Mouse (Mus musculus) hindbrain, embryonic 10.5 days (tissue): Measurements from ENCODE around the gene Cldn4. TPM values are rescaled to one million over a fixed set of nuclear protein-coding genes. Genes with fewer than 3 reads are reported as not detected.
"Not testable (repeated sequence)": the region's sequence is repeated elsewhere in the genome, so short reads cannot be mapped to it uniquely, and the experiment has no call there.

Experiments used
- DNase-seq: peaks from one replicate; pipeline ENCODE4 v3.0.0-alpha.2; 2017; ENCODE audit warnings: low spot score
- H3K27ac ChIP-seq: fragments of 300-500 bp; sonication (generic); 2 replicates; pipeline ENCODE4 v1.5.1; 2016; ENCODE audit warnings: mild to moderate bottlenecking, moderate library complexity
- H3K27me3 ChIP-seq: fragments of 300-500 bp; sonication (generic); 2 replicates; pipeline ENCODE4 v1.6.1; 2016; ENCODE audit warnings: mild to moderate bottlenecking; ENCODE audit not compliant: poor library complexity, insufficient read depth, severe bottlenecking
- H3K36me3 ChIP-seq: fragments of 300-500 bp; sonication (generic); 2 replicates; pipeline ENCODE4 v1.6.1; 2016; ENCODE audit warnings: mild to moderate bottlenecking, moderate library complexity
- H3K4me1 ChIP-seq: fragments of 300-500 bp; sonication (generic); replicated peaks from 2 replicates; pipeline ENCODE4 v1.6.1; 2016; ENCODE audit warnings: mild to moderate bottlenecking
- H3K4me3 ChIP-seq: fragments of 300-500 bp; sonication (generic); 2 replicates; pipeline ENCODE4 v1.5.1; 2016; ENCODE audit warnings: mild to moderate bottlenecking, moderate library complexity
- H3K9me3 ChIP-seq: fragments of 300-500 bp; sonication (generic); 2 replicates; pipeline ENCODE4 v1.6.1; 2016; ENCODE audit warnings: mild to moderate bottlenecking, moderate library complexity
- WGBS: fragments of 180-500 bp; shearing (Covaris S2); methylation state at CpG from one replicate; pipeline ENCODE4 v1.1.7; 2016; 5-methylcytosine and 5-hydroxymethylcytosine counted together
- polyA plus RNA-seq: library from polyadenylated mRNA; unstranded; fragments of >200 nt; fragmentation: Nextera tagmentation; extraction: Ambion mirVana; gene quantifications from 2 replicates; pipeline ENCODE4 v1.2.1, GENCODE M21; 2016

Cldn4 gene
- polyA plus RNA-seq, 1 experiment from 2014 or later = 11.0 TPM

- H3K36me3 ChIP-seq = peaks cover 11% of the 10 kb centered on the region
- DNase-seq = no peak
- no peaks in the 10 kb centered on the region for H3K9me3 ChIP-seq
- H3K27me3 ChIP-seq = no peaks in the 10 kb centered on the region
- peaks cover 13% of the 10 kb centered on the region for H3K4me1 ChIP-seq
- 88% methylated on average over 6 of the region's 6 CpGs for WGBS
- H3K27ac ChIP-seq = no peak overlapping the region
- no peak overlapping the region for H3K4me3 ChIP-seq
Measured at GRCm38 (mm10) chr5:134936626-134937185, 10.0 kb downstream of the Cldn4 start.

GRCm38 (mm10) chr5:134936051-134936450, 10.7 kb downstream of the Cldn4 start:
- WGBS = 93% methylated on average over 6 of the region's 6 CpGs
- Histone ChIP-seq H3K4me3 (no peak overlapping the region), H3K9me3 (no peaks in the 10 kb centered on the region)

GRCm38 (mm10) chr5:134934666-134935065, 12.1 kb downstream of the Cldn4 start:
- H3K9me3 ChIP-seq = no peaks in the 10 kb centered on the region
- H3K27me3 ChIP-seq = no peaks in the 10 kb centered on the region
- WGBS = 90% methylated on average over 3 of the region's 3 CpGs
- no peak overlapping the region for H3K27ac ChIP-seq
- H3K4me3 ChIP-seq = no peak overlapping the region
- peaks cover 13% of the 10 kb centered on the region for H3K4me1 ChIP-seq
- H3K36me3 ChIP-seq = peaks cover 11% of the 10 kb centered on the region
- no peak for DNase-seq

More at GRCm38 (mm10) chr5:134936051-134936450, 10.7 kb downstream of the Cldn4 start:
- peaks cover 11% of the 10 kb centered on the region for H3K36me3 ChIP-seq
- peaks cover 13% of the 10 kb centered on the region for H3K4me1 ChIP-seq
- no peak overlapping the region for H3K27ac ChIP-seq
- H3K27me3 ChIP-seq = no peaks in the 10 kb centered on the region
- DNase-seq = no peak

GRCm38 (mm10) chr5:134933686-134934085, 13.0 kb downstream of the Cldn4 start:
- H3K36me3 ChIP-seq = peaks cover 11% of the 10 kb centered on the region
- WGBS = 90% methylated on average over 5 of the region's 5 CpGs
- not testable (repeated sequence) for DNase-seq, H3K27ac ChIP-seq, H3K4me3 ChIP-seq, H3K27me3 ChIP-seq, H3K9me3 ChIP-seq
- H3K4me1 ChIP-seq = peaks cover 13% of the 10 kb centered on the region

- DNase-seq = no peak
- no peak overlapping the region for H3K4me3 ChIP-seq
Measured at GRCm38 (mm10) chr5:134933281-134933680, 13.5 kb downstream of the Cldn4 start.

GRCm38 (mm10) chr5:134932903-134933276, 13.8 kb downstream of the Cldn4 start:
- H3K4me1 ChIP-seq = peaks cover 13% of the 10 kb centered on the region
- peak overlapping the region; percentile 75 for H3K4me3 ChIP-seq
- H3K36me3 ChIP-seq = peaks cover 11% of the 10 kb centered on the region
- peak; percentile 69 for DNase-seq
- peak overlapping the region; percentile 91; the same call in 1 of the 2 replicates for H3K27ac ChIP-seq
- WGBS = 50% methylated on average over 9 of the region's 9 CpGs
- no peaks in the 10 kb centered on the region for H3K9me3 ChIP-seq
- no peaks in the 10 kb centered on the region for H3K27me3 ChIP-seq

More at GRCm38 (mm10) chr5:134933281-134933680, 13.5 kb downstream of the Cldn4 start:
- 94% methylated on average over 8 of the region's 8 CpGs for WGBS
- H3K27ac ChIP-seq = no peak overlapping the region
- H3K36me3 ChIP-seq = peaks cover 11% of the 10 kb centered on the region
- peaks cover 13% of the 10 kb centered on the region for H3K4me1 ChIP-seq
- H3K27me3 ChIP-seq = no peaks in the 10 kb centered on the region
- H3K9me3 ChIP-seq = no peaks in the 10 kb centered on the region

- DNase-seq = peak; percentile 91
- Histone ChIP-seq H3K4me3 (peak within 1 kb of the TSS; percentile 75), H3K27me3 (no peaks in the 10 kb centered on the region), H3K9me3 (no peaks in the 10 kb centered on the region), H3K27ac (peak within 1 kb of the TSS; percentile 91), H3K36me3 (peaks cover 11% of the 10 kb centered on the region), H3K4me1 (peaks cover 13% of the 10 kb centered on the region)
- under 1% methylated on average over 41 of the region's 41 CpGs for WGBS
Measured at GRCm38 (mm10) chr5:134932179-134932902, 14.4 kb downstream of the Cldn4 start, which contains the start of gene Mettl27. Gene Mettl27 (plus strand): TSS chr5:134932368.

- DNase-seq = no peak
- Histone ChIP-seq H3K27me3 (no peaks in the 10 kb centered on the region), H3K9me3 (no peaks in the 10 kb centered on the region), H3K4me3 (no peak overlapping the region), H3K4me1 (peaks cover 13% of the 10 kb centered on the region), H3K27ac (no peak overlapping the region), H3K36me3 (peaks cover 11% of the 10 kb centered on the region)
- WGBS = 91% methylated on average over 2 of the region's 2 CpGs
Measured at GRCm38 (mm10) chr5:134929988-134930387, 16.7 kb downstream of the Cldn4 start.

- no peaks in the 10 kb centered on the region for H3K9me3 ChIP-seq
- no peak overlapping the region for H3K4me3 ChIP-seq
- DNase-seq = no peak
- no peak overlapping the region for H3K27ac ChIP-seq
- no peaks in the 10 kb centered on the region for H3K36me3 ChIP-seq
- WGBS = 76% methylated on average over 4 of the region's 4 CpGs
- no peaks in the 10 kb centered on the region; the same call in 1 of the 2 replicates for H3K4me1 ChIP-seq
- H3K27me3 ChIP-seq = no peaks in the 10 kb centered on the region
Measured at GRCm38 (mm10) chr5:134926726-134927125, 20.0 kb downstream of the Cldn4 start.

GRCm38 (mm10) chr5:134923141-134923540, 23.6 kb downstream of the Cldn4 start:
- WGBS = 70% methylated on average over 6 of the region's 6 CpGs
- Histone ChIP-seq H3K4me1 (no peaks in the 10 kb centered on the region), H3K4me3 (no peak overlapping the region), H3K27ac (no peak overlapping the region), H3K27me3 (no peaks in the 10 kb centered on the region), H3K9me3 (no peaks in the 10 kb centered on the region), H3K36me3 (no peaks in the 10 kb centered on the region)
- DNase-seq = no peak

GRCm38 (mm10) chr5:134921106-134921505, 25.6 kb downstream of the Cldn4 start:
- Histone ChIP-seq H3K4me3 (no peak overlapping the region), H3K27ac (no peak overlapping the region), H3K36me3 (no peaks in the 10 kb centered on the region), H3K4me1 (no peaks in the 10 kb centered on the region), H3K9me3 (peaks cover 4% of the 10 kb centered on the region; the same call in 1 of the 2 replicates), H3K27me3 (no peaks in the 10 kb centered on the region)
- DNase-seq = no peak
- 91% methylated on average over 8 of the region's 8 CpGs for WGBS

GRCm38 (mm10) chr5:134920106-134920687, 26.5 kb downstream of the Cldn4 start:
- no peaks in the 10 kb centered on the region for H3K36me3 ChIP-seq
- no peaks in the 10 kb centered on the region for H3K4me1 ChIP-seq
- no peak for DNase-seq
- H3K27ac ChIP-seq = no peak overlapping the region
- peaks cover 4% of the 10 kb centered on the region; the same call in 1 of the 2 replicates for H3K9me3 ChIP-seq
- H3K27me3 ChIP-seq = no peaks in the 10 kb centered on the region
- 84% methylated on average over 6 of the region's 6 CpGs for WGBS
- H3K4me3 ChIP-seq = no peak overlapping the region

GRCm38 (mm10) chr5:134919097-134919496, 27.6 kb downstream of the Cldn4 start:
- Histone ChIP-seq H3K4me3 (no peak overlapping the region), H3K9me3 (peaks cover 4% of the 10 kb centered on the region; the same call in 1 of the 2 replicates), H3K4me1 (no peaks in the 10 kb centered on the region), H3K36me3 (no peaks in the 10 kb centered on the region), H3K27ac (no peak overlapping the region), H3K27me3 (no peaks in the 10 kb centered on the region; the same call in 1 of the 2 replicates)
- DNase-seq = no peak
- WGBS = 86% methylated on average over 3 of the region's 3 CpGs
